Mouse (Mus musculus): ENCODE results near the gene Exog.

DNA sequence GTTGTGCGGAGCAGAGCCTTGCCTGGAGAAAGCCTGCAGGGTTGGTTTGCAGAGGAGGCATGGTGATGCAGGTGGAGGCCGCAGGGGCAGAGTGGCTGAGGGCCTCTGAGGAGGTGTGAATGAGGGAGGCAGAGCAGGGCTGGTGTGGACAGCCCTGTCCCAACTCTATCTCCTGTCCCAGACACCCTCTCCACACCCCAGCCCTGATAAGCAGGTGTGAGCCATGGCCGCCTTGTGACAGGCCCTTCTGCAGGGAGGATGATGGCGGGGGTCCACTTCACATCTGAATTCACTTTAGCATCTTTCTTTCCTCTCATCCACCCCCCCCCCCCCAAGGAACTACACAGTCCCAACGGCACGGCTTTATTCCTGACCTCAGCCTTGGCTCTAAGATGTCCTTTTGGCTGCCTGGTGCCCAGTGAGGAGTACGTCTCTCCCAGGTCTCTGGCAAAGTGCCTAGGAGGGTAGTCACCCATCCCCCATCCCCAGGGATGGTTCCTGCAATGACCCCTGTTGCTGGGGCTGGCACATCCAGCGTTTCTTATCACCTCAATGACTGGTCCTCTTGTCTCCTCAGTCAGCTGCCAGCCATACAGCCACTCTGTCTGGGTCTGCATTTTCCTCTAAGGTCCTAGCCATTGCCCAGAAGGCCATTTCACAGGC lies 25.1 kb downstream of the Exog start:
- no peak for TF ChIP-seq CTCF (IDR thresholded peaks at IDR 0.05; ENCODE audit: borderline replicate concordance, insufficient read depth, low read length)
- TF ChIP-seq POLR2A (IDR thresholded peaks at IDR 0.05; ENCODE audit: low read depth, low read length) = no peak

Data from embryonic fibroblast, embryonic 13.5 days (primary cell).